Mouse (Mus musculus) thymus, postnatal 25 days (tissue): ENCODE data around the gene Epha1.

Source experiments
- DNase-seq: peaks from one replicate; pipeline ENCODE4 v3.0.0; 2022

Epha1 gene

GRCm38 (mm10) chr6:42353180-42353579, 19.9 kb downstream of the Epha1 start:
- no peak for DNase-seq

- no peak for DNase-seq
Measured at GRCm38 (mm10) chr6:42352486-42352846, 20.6 kb downstream of the Epha1 start.

- DNase-seq = no peak
Measured at GRCm38 (mm10) chr6:42351776-42352485, 21.1 kb downstream of the Epha1 start.

GRCm38 (mm10) chr6:42350968-42351775, 21.9 kb downstream of the Epha1 start:
- DNase-seq = no peak

GRCm38 (mm10) chr6:42350021-42350967, 22.8 kb downstream of the Epha1 start:
- no peak for DNase-seq

GRCm38 (mm10) chr6:42349426-42350020, 23.5 kb downstream of the Epha1 start, which contains the start of gene Zyx:
Gene Zyx (plus strand): TSS chr6:42349630.
- DNase-seq = peak; percentile 86

- peak; percentile 87 for DNase-seq
Measured at GRCm38 (mm10) chr6:42349006-42349425, 24.1 kb downstream of the Epha1 start.

GRCm38 (mm10) chr6:42348281-42349005, 24.6 kb downstream of the Epha1 start:
- no peak for DNase-seq

GRCm38 (mm10) chr6:42344255-42344654, 28.8 kb downstream of the Epha1 start:
- no peak for DNase-seq

GRCm38 (mm10) chr6:42343361-42344120, 29.5 kb downstream of the Epha1 start:
- peak; percentile 76 for DNase-seq

- no peak for DNase-seq
Measured at GRCm38 (mm10) chr6:42342171-42342570, 30.9 kb downstream of the Epha1 start.

GRCm38 (mm10) chr6:42339981-42340380, 33.1 kb downstream of the Epha1 start:
- DNase-seq = no peak

GRCm38 (mm10) chr6:42339189-42339588, 33.9 kb downstream of the Epha1 start:
- no peak for DNase-seq

GRCm38 (mm10) chr6:42330946-42331345, 42.1 kb downstream of the Epha1 start:
- no peak for DNase-seq

- no peak for DNase-seq
Measured at GRCm38 (mm10) chr6:42330216-42330615, 42.9 kb downstream of the Epha1 start.

- no peak for DNase-seq
Measured at GRCm38 (mm10) chr6:42328757-42329156, 44.3 kb downstream of the Epha1 start.

GRCm38 (mm10) chr6:42326509-42326908, 46.6 kb downstream of the Epha1 start:
- no peak for DNase-seq

- peak; percentile 87 for DNase-seq
Measured at GRCm38 (mm10) chr6:42325268-42325609, 47.8 kb downstream of the Epha1 start.

GRCm38 (mm10) chr6:42324482-42325267, 48.4 kb downstream of the Epha1 start, which contains the start of gene Fam131b:
Gene Fam131b (minus strand): TSS chr6:42324643.
- peak; percentile 64 for DNase-seq

GRCm38 (mm10) chr6:42324067-42324481, 49.0 kb downstream of the Epha1 start:
- DNase-seq = no peak
